Mouse (Mus musculus) hindbrain, embryonic 14.5 days (tissue): ENCODE data around the gene Tmem176a. TPM values are rescaled to one million over a fixed set of nuclear protein-coding genes. Genes with fewer than 3 reads are reported as not detected.
"Not testable (repeated sequence)": the region's sequence is repeated elsewhere in the genome, so short reads cannot be mapped to it uniquely, and the experiment has no call there.

Source experiments
- ATAC-seq: fragments of 200-750 bp; cut with Nextera tagmentation; 2 replicates; pipeline ENCODE4 v1.8.0; 2017; ENCODE audit warnings: moderate number of reproducible peaks, mild to moderate bottlenecking, moderate TSS enrichment, moderate library complexity; ENCODE audit not compliant: low FRiP score
- DNase-seq: peaks from one replicate; pipeline ENCODE4 v3.0.0-alpha.2; 2015; ENCODE audit warnings: low spot score
- H3K27ac ChIP-seq: fragments of 300-500 bp; sonication (generic); 2 replicates; pipeline ENCODE4 v1.5.1; 2014; ENCODE audit warnings: mild to moderate bottlenecking, moderate library complexity
- H3K27me3 ChIP-seq: fragments of 300-500 bp; sonication (generic); 2 replicates; pipeline ENCODE4 v1.6.1; 2014; ENCODE audit warnings: mild to moderate bottlenecking, low read length, mixed read lengths; ENCODE audit not compliant: control insufficient read depth, insufficient read depth
- H3K36me3 ChIP-seq: fragments of 300-500 bp; sonication (generic); replicated peaks from 2 replicates; pipeline ENCODE4 v1.6.1; 2014; ENCODE audit not compliant: control insufficient read depth, insufficient read depth
- H3K4me1 ChIP-seq: fragments of 300-500 bp; sonication (generic); replicated peaks from 2 replicates; pipeline ENCODE4 v1.6.1; 2014; ENCODE audit warnings: antibody characterized with exemption, low read length, mixed read lengths; ENCODE audit not compliant: control insufficient read depth, insufficient read depth
- H3K4me2 ChIP-seq: fragments of 300-500 bp; sonication (generic); replicated peaks from 2 replicates; pipeline ENCODE4 v1.6.1; 2014; ENCODE audit warnings: mild to moderate bottlenecking, moderate library complexity
- H3K4me3 ChIP-seq: fragments of 300-500 bp; sonication (generic); replicated peaks from 2 replicates; pipeline ENCODE4 v1.5.1; 2014; ENCODE audit warnings: mild to moderate bottlenecking, low read length
- H3K9ac ChIP-seq: fragments of 300-500 bp; sonication (generic); 2 replicates; pipeline ENCODE4 v1.6.1; 2014
- H3K9me3 ChIP-seq: fragments of 300-500 bp; sonication (generic); 2 replicates; pipeline ENCODE4 v1.6.1; 2016; ENCODE audit warnings: low read length; ENCODE audit not compliant: control insufficient read depth
- WGBS: fragments of 180-500 bp; shearing (Covaris S2); extraction: QIAGEN DNeasy Blood & Tissue Kit; methylation state at CpG from one replicate; pipeline ENCODE4 v1.1.7; 2014; 5-methylcytosine and 5-hydroxymethylcytosine counted together
- polyA plus RNA-seq: library from polyadenylated mRNA; unstranded; fragments of >200 nt; fragmentation: Nextera tagmentation; extraction: Ambion mirVana; gene quantifications from 2 replicates; pipeline ENCODE4 v1.2.1, GENCODE M21; 2014

The Tmem176a gene
- polyA plus RNA-seq, 1 experiment from 2014 or later = 31.3 TPM

DNA sequence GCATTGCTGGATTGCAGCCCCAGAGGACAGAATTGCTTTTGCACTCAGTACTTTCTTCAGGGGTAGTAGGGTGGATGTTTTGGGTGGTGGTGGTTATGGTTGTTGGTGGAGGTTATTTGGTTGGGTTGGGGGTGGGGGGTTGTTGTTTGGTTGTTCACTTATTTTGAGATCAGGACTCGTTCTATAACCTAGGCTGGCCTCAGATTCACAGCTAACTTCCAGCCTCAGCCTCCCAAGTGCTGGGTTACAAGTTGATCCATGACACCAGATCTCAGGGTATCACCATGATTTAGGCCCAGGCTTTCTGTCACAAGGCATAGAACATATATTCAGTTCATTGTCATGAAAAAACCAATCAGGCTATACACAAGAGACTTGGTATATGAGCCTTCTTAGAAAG lies 20.1 kb downstream of the Tmem176a start:
- no peak overlapping the region for H3K4me2 ChIP-seq
- WGBS = 100% methylated on average over 1 of the region's 1 CpGs
- no peaks in the 10 kb centered on the region for H3K9me3 ChIP-seq
- ATAC-seq = no peak
- H3K36me3 ChIP-seq = no peaks in the 10 kb centered on the region
- no peaks in the 10 kb centered on the region for H3K4me1 ChIP-seq
- DNase-seq = no peak
- H3K9ac ChIP-seq = no peak overlapping the region
- H3K27ac ChIP-seq = no peak overlapping the region
- 0 out of 2 replicates have a peak, but pooled peaks cover 4% of the 10 kb centered on the region for H3K27me3 ChIP-seq
- no peak overlapping the region for H3K4me3 ChIP-seq

GRCm38 (mm10) chr6:48861616-48862280 lies 21.0 kb downstream of the Tmem176a start:
- Histone ChIP-seq H3K27me3 (0 out of 2 replicates have a peak, but pooled peaks cover 4% of the 10 kb centered on the region), H3K9me3 (no peaks in the 10 kb centered on the region), H3K4me2 (no peak overlapping the region), H3K9ac (no peak overlapping the region), H3K4me3 (no peak overlapping the region), H3K4me1 (no peaks in the 10 kb centered on the region), H3K27ac (no peak overlapping the region), H3K36me3 (no peaks in the 10 kb centered on the region)
- 70% methylated on average over 12 of the region's 12 CpGs for WGBS
- DNase-seq (no peak), ATAC-seq (no peak)

- Histone ChIP-seq H3K4me2 (no peak overlapping the region), H3K9me3 (no peaks in the 10 kb centered on the region), H3K4me3 (no peak overlapping the region), H3K27me3 (0 out of 2 replicates have a peak, but pooled peaks cover 4% of the 10 kb centered on the region), H3K36me3 (no peaks in the 10 kb centered on the region), H3K27ac (no peak overlapping the region), H3K4me1 (0 out of 2 replicates have a peak, but pooled peaks cover 5% of the 10 kb centered on the region), H3K9ac (no peak overlapping the region)
- DNase-seq (no peak), ATAC-seq (no peak)
- 86% methylated on average over 4 of the region's 4 CpGs for WGBS
Observed at GRCm38 (mm10) chr6:48862816-48863215, 22.1 kb downstream of the Tmem176a start.

- 93% methylated on average over 7 of the region's 7 CpGs for WGBS
- 0 out of 2 replicates have a peak, but pooled peaks cover 5% of the 10 kb centered on the region for H3K4me1 ChIP-seq
- ATAC-seq (no peak), DNase-seq (no peak)
- H3K27me3 ChIP-seq = 0 out of 2 replicates have a peak, but pooled peaks cover 4% of the 10 kb centered on the region
- H3K9me3 ChIP-seq = no peaks in the 10 kb centered on the region
- H3K4me3 ChIP-seq = no peak overlapping the region
- H3K9ac ChIP-seq = no peak overlapping the region
- no peak overlapping the region for H3K27ac ChIP-seq
- no peak overlapping the region for H3K4me2 ChIP-seq
- no peaks in the 10 kb centered on the region for H3K36me3 ChIP-seq
Observed at GRCm38 (mm10) chr6:48863488-48863887, 22.8 kb downstream of the Tmem176a start.

- DNase-seq (no peak), ATAC-seq (no peak)
- Histone ChIP-seq H3K27me3 (0 out of 2 replicates have a peak, but pooled peaks cover 4% of the 10 kb centered on the region), H3K4me2 (no peak overlapping the region), H3K4me1 (0 out of 2 replicates have a peak, but pooled peaks cover 5% of the 10 kb centered on the region), H3K9ac (no peak overlapping the region), H3K36me3 (no peaks in the 10 kb centered on the region), H3K4me3 (no peak overlapping the region), H3K27ac (no peak overlapping the region), H3K9me3 (no peaks in the 10 kb centered on the region)
- 56% methylated on average over 3 of the region's 3 CpGs for WGBS
Observed at GRCm38 (mm10) chr6:48864181-48864580, 23.5 kb downstream of the Tmem176a start.

GRCm38 (mm10) chr6:48864723-48865122 lies 24.0 kb downstream of the Tmem176a start:
- Histone ChIP-seq H3K4me1 (0 out of 2 replicates have a peak, but pooled peaks cover 5% of the 10 kb centered on the region), H3K27ac (no peak overlapping the region), H3K27me3 (0 out of 2 replicates have a peak, but pooled peaks cover 4% of the 10 kb centered on the region), H3K36me3 (no peaks in the 10 kb centered on the region), H3K4me2 (no peak overlapping the region), H3K9me3 (no peaks in the 10 kb centered on the region), H3K9ac (no peak overlapping the region), H3K4me3 (no peak overlapping the region)
- no peak for ATAC-seq
- no peak for DNase-seq
- 72% methylated on average over 3 of the region's 3 CpGs for WGBS

DNA sequence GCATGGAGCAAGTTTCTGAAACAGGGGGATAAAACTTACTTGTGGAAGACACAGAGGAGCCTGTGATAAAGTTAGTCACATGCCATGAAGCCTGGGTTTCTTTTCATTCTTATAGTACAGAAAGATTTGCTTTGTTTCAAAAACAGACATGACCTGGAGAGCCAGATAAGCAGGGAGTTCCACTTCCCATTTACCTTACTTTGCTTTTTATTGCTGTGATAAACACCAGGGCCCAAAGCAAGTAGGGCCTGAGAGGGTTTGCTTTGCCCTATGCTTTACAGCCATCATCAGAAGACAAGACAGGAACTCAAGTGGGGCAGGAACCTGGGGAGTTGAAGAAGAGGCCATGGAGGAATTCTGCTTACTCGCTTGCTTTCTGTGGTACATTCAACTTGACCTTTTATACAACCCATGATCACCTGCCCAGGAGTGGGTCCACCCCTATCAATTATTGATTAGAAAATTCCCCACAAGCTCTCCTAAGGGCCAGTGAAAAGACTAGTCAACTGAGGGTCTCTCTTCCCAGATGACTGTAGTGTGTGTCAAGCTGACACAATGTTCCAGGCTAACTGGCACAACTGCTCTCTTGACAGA lies 24.5 kb downstream of the Tmem176a start:
- no peaks in the 10 kb centered on the region for H3K36me3 ChIP-seq
- no peak for DNase-seq
- no peak overlapping the region for H3K4me2 ChIP-seq
- no peak overlapping the region for H3K4me3 ChIP-seq
- 86% methylated on average over 1 of the region's 1 CpGs for WGBS
- no peaks in the 10 kb centered on the region for H3K9me3 ChIP-seq
- no peak overlapping the region for H3K9ac ChIP-seq
- 0 out of 2 replicates have a peak, but pooled peaks cover 5% of the 10 kb centered on the region for H3K4me1 ChIP-seq
- H3K27ac ChIP-seq = no peak overlapping the region
- H3K27me3 ChIP-seq = 0 out of 2 replicates have a peak, but pooled peaks cover 4% of the 10 kb centered on the region
- no peak for ATAC-seq

DNA sequence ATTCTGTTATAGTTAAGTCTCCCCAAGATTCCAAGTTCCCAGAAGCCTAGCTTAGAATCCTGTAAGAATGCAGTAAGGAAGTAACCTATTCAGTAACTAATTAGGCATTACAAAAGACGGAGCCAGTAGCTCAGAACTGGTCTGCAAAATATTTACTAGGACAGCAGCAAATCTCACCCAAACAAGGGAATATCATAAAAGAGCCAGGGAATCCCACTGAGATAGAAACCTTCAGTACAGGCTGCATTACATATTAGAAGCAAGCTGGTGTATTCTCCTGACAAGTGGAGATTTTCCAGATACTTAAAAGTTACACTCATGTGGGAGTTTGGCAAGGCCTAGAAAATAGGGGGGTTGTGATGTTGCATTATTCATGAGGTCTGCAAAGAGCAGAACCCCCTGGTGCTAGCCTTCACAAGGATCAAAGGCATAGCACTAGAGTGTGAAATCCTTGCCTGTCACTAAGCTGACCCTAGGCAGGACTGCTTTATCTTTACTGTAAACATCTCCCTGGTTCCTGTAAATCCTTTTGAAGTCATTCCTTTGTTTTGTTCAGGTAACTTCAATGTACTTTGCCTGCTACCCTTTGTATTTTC lies 25.7 kb downstream of the Tmem176a start:
- H3K36me3 ChIP-seq, H3K9me3 ChIP-seq, H3K27me3 ChIP-seq, ATAC-seq, H3K4me2 ChIP-seq, H3K4me3 ChIP-seq, H3K27ac ChIP-seq, DNase-seq, H3K4me1 ChIP-seq, H3K9ac ChIP-seq: not testable (repeated sequence)
- 2% methylated on average over 1 of the region's 1 CpGs for WGBS

GRCm38 (mm10) chr6:48867158-48867557 lies 26.4 kb downstream of the Tmem176a start:
- no peak for ATAC-seq
- WGBS = 15% methylated on average over 4 of the region's 4 CpGs

More at GRCm38 (mm10) chr6:48867158-48867557, 26.4 kb downstream of the Tmem176a start:
- no peak overlapping the region for H3K4me3 ChIP-seq
- no peak overlapping the region for H3K4me2 ChIP-seq
- 0 out of 2 replicates have a peak, but pooled peaks cover 4% of the 10 kb centered on the region for H3K27me3 ChIP-seq
- H3K27ac ChIP-seq = no peak overlapping the region
- no peaks in the 10 kb centered on the region for H3K36me3 ChIP-seq
- H3K4me1 ChIP-seq = 0 out of 2 replicates have a peak, but pooled peaks cover 5% of the 10 kb centered on the region
- no peak for DNase-seq
- H3K9ac ChIP-seq = no peak overlapping the region
- no peaks in the 10 kb centered on the region for H3K9me3 ChIP-seq
